Mouse (Mus musculus) heart, adult 2 months (tissue): Measurements from ENCODE around the gene Crb1.

ENCODE experiments used
- CTCF ChIP-seq: fragments of 200-600 bp; IDR thresholded peaks from 2 replicates; pipeline ENCODE4 v1.8.1; 2022; ENCODE audit warnings: antibody characterized with exemption, mild to moderate bottlenecking, moderate library complexity
- EP300 ChIP-seq: fragments of 200-500 bp; IDR thresholded peaks from 2 replicates; pipeline ENCODE4 v1.6.1; 2011; ENCODE audit warnings: low read depth, low read length, control low read depth; ENCODE audit not compliant: insufficient read depth
- POLR2A ChIP-seq: fragments of 200-500 bp; IDR thresholded peaks from 2 replicates; pipeline ENCODE4 v1.6.1; 2011; ENCODE audit warnings: mild to moderate bottlenecking, low read depth, low read length, control low read depth; ENCODE audit not compliant: insufficient read depth

DNA sequence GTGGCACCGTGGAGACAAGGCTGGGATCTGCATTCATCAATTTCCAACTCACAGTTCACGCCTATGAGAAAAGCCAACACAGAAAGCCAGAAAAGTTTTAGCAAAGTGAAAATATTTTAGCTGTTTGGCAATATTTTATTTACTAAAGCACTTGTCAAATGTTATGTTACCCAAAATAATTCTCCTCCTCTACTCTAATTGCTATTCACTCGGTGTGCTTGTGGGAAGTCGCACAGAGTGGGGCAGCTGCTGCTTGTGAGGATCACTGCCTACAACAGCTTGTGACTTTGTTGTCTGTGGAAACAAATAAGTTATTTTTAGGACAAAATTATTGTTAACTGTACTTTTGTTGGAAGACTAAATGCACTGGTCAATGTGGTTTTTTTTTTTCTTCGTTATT, 48.6 kb downstream of the Crb1 start:
- TF ChIP-seq CTCF (no peak), POLR2A (no peak), EP300 (no peak)
